Mouse (Mus musculus) lung, postnatal 36 days (tissue): Measurements from ENCODE around the gene Lsm2.
"Not testable (repeated sequence)": the region's sequence is repeated elsewhere in the genome, so short reads cannot be mapped to it uniquely, and the experiment has no call there.

Experiments used
- DNase-seq: peaks from one replicate; pipeline ENCODE4 v3.0.0; 2022; ENCODE audit warnings: mixed read lengths

Lsm2 gene

DNA sequence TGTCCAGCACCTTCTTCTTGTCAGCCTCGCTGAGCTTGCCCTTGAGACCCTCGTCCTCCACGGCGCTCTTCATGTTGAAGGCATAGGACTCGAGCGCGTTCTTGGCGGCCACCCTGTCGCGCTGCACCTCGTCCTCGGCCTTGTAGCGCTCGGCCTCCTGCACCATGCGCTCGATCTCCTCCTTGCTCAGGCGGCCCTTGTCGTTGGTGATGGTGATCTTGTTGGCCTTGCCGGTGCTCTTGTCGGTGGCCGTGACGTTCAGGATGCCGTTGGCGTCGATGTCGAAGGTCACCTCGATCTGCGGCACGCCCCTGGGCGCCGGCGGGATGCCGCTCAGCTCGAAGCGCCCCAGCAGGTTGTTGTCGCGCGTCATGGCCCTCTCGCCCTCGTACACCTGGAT is 24.4 kb upstream of the Lsm2 start:
- DNase-seq, result not testable (repeated sequence)

DNA sequence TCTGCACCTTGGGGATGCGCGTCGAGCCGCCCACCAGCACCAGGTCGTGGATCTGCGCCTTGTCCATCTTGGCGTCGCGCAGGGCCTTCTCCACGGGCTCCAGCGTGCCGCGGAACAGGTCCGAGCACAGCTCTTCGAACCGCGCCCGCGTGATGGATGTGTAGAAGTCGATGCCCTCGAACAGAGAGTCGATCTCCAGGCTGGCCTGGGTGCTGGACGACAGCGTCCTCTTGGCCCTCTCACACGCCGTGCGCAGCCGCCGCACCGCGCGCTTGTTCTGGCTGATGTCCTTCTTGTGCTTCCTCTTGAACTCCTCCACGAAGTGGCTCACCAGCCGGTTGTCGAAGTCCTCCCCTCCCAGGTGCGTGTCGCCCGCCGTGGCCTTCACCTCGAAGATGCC is 23.7 kb upstream of the Lsm2 start:
- DNase-seq, result not testable (repeated sequence)

GRCm38 (mm10) chr17:34958734-34959129 is 22.9 kb upstream of the Lsm2 start:
- DNase-seq, result not testable (repeated sequence)

- DNase-seq, result peak; percentile 93
Observed at GRCm38 (mm10) chr17:34959130-34959778, 22.4 kb upstream of the Lsm2 start, which contains the start of gene Hspa1b. TSS of gene Hspa1b (minus strand) at chr17:34959238.

DNA sequence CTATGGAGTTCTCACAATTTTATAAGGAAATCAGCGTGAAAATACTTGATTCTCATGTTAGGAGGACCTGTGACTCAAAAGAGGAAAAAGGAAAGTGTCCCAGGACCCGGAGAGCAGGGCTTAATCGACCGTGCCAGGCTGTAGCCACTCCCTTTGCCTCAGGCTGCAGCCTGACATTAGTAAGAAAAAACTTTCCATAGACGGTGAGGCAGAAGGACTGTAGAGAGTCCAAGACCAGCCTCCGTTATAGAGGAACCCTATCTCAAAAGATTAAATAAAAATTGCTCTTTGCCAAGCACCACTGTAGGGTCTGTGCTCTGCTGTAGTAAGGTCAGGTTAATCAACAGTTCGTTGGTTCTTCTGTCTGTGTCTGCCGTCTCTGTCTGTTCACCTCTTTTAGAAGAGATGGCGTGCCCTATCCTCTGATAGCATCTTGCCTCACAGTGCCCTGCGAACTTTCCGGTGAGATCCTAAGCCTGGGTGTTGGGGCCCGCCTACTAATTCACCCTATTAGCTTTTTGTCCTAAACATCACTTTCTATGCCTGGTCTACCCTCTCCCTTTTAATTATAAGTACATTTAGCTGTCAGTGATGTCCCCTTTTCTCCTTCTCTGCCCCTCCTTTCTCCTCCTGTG is 21.7 kb upstream of the Lsm2 start:
- peak; percentile 64 for DNase-seq

DNA sequence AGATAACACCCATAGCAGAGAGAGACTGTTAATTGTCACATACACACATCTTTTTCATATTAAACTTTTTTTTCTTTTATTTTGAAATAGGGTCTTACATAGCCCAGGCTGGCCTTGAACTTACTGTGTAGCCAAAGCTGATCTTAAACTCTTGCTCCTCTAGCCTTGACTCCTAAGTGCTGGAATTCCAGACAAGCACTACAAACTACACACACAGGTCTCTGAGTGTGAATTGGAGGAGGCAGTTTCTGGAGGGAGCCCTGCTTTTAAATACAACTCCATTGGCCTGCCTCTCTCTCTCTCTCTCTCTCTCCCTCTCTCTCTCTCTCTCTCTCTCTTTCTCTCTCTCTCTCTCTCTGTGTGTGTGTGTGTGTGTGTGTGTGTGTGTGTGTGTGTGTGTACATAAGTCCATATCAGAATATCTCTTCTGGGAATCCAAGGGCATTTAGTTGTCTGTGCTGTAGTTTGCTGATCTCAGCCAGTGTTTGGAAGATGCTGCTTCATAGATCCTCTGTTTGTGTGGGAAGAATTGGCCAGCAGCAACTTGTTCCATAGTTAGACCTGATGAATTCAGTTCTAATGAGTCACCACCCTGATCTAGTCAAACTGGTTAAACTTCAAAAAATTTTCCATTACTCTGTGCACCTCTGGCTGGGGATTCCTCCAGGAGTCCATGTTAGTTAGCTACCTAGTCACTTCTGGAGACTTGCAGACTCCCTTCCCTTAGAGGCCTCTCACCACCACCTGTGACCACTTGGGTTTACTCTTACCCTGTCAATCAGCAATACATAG is 20.8 kb upstream of the Lsm2 start:
- peak; percentile 39 for DNase-seq

- DNase-seq, result no peak
Observed at GRCm38 (mm10) chr17:34962125-34962524, 19.5 kb upstream of the Lsm2 start.

DNA sequence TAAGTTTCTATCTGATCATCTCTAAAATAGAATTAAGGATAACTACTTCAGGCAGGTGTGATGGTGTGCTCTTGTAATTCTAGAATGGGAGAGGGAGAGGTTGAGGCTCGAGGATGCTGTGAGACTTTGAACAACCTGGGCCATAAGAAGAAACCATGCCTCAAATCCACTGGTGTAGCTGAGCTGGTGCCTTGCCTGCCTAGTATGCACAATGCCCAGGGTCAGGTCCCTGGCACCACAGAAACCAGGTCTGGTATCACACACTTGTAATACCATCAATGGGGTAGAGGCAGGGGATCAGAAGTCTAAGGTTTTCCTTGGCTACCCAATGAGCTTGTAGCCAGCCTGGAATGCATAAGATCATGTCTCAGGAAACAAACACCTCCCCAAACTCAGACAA is 18.8 kb upstream of the Lsm2 start:
- no peak for DNase-seq

DNA sequence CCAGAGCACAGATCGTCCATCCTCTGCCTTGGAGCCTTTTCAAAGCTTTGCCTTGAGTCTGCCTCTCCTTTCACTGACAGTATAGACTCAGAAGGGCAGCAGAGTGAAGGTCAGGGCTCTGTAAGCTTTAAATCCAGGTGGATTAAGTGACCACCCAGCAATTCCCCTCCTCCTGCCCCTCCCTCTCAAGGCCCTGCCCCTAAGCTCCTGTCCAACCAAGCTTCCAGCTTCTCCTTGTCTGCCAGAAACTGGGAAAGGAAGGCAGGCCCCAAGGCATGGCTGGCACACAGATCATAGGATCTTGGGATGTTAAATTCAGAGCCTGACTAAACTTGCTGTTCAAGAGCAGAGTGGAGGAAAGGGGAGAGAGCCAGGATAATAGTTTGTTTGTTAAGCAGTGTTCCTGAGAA is 17.0 kb upstream of the Lsm2 start:
- no peak for DNase-seq

DNA sequence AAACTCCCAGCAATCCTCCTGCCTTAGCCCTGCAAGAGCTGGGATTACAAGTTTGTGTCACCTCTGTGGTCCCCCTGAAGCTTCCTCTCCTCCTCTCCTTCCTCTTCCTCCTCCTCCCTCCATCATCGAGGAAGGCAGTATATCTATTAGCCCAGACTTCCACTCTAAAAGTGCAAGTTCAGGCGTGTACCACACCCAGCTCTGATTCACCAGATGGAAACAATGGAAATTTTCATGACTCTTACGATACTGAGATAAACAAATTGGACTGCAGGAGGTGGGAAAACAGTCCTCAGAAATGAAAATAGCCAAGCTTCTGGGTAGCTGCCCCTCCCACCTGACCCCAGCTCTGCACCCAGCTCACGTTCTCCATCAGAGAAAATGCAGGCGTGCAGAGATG is 16.0 kb upstream of the Lsm2 start:
- no peak for DNase-seq

GRCm38 (mm10) chr17:34969822-34970221 is 11.8 kb upstream of the Lsm2 start, which contains the start of gene Gm20481:
TSS of gene Gm20481 (plus strand) at chr17:34969912.
- DNase-seq, result not testable (repeated sequence)

DNA sequence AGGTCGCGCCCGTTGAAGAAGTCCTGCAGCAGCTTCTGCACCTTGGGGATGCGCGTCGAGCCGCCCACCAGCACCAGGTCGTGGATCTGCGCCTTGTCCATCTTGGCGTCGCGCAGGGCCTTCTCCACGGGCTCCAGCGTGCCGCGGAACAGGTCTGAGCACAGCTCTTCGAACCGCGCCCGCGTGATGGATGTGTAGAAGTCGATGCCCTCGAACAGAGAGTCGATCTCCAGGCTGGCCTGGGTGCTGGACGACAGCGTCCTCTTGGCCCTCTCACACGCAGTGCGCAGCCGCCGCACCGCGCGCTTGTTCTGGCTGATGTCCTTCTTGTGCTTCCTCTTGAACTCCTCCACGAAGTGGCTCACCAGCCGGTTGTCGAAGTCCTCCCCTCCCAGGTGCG is 10.8 kb upstream of the Lsm2 start:
- not testable (repeated sequence) for DNase-seq

GRCm38 (mm10) chr17:34971694-34972068 is 10.0 kb upstream of the Lsm2 start:
- DNase-seq, result not testable (repeated sequence)

- DNase-seq, result peak; percentile 95
Observed at GRCm38 (mm10) chr17:34972069-34972749, 9.5 kb upstream of the Lsm2 start, which contains the start of the genes Hspa1a and Hspa1l. TSS of gene Hspa1a (minus strand) at chr17:34972156. TSS of gene Hspa1l (plus strand) at chr17:34972703.

GRCm38 (mm10) chr17:34975581-34976492 is 5.8 kb upstream of the Lsm2 start:
- no peak for DNase-seq

DNA sequence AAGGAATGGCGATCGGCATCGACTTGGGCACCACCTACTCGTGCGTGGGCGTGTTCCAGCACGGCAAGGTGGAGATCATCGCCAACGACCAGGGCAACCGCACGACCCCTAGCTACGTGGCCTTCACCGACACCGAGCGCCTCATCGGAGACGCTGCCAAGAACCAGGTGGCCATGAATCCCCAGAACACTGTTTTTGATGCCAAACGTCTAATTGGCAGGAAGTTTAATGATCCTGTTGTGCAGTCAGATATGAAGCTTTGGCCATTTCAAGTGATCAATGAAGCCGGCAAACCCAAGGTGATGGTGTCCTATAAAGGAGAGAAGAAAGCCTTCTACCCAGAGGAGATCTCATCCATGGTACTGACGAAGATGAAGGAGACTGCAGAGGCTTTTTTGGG is 4.7 kb upstream of the Lsm2 start:
- DNase-seq, result no peak

GRCm38 (mm10) chr17:34978239-34978638 is 3.4 kb upstream of the Lsm2 start:
- DNase-seq, result no peak

DNA sequence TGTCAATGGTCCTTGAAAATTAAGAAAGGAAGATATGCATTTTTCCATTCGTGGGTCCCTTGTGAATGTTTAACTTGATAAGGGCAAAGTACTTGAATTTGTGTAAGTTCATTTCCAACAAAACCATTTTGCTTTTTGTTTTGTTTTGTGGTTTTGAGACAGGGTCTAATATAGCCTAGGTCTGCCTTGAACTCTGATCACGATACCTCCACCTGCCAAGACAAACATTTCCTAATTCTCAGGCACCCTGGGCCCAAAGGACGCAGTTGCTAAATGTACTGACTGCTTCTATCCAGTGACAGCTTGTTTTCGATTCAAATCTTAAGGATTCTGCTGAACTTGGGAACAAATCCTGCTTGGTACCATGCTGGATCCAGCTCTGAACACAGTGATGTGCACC is 2.0 kb upstream of the Lsm2 start:
- DNase-seq, result no peak

DNA sequence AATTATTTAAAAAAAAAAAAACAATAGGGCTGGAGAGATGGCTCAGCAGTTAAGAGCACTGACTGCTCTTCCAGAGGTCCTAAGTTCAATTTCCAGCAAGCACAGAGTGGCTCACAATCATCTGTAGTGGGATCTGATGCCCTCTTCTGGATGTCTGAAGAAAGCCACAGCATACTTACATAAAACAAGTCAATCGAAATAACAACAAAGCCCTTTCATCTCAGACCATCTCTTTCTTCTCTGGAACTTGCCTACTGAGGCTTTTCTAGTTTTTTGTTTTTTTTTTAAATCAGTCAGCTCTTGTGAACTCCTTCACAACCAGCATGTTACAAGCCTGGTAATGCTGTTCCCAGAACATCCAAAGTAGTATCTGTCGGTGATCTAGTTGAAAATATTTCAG is 1.0 kb upstream of the Lsm2 start:
- DNase-seq, result peak; percentile 81

GRCm38 (mm10) chr17:34982328-34982727 is 666 bp downstream of the Lsm2 start:
- DNase-seq, result no peak

DNA sequence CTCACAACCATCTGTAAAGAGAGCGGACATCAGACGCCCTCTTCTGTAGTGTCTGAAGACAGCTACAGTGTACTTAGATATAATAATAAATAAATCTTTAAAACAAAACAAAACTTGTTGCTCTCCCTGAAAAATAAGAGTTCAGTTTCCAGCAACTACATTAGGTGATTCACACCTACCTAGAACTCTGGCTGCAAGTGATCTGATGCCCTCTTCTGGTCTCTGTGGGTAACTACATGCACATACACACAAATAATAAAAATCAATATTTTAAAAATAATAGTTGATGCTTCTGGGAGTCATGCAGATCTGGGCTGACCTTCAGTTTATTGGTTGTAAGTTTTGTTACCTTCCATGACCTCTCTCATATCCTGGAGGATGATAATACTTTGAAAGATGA is 2.6 kb downstream of the Lsm2 start:
- peak; percentile 76 for DNase-seq

- no peak for DNase-seq
Observed at GRCm38 (mm10) chr17:34994751-34995150, 13.1 kb downstream of the Lsm2 start.
